In genomic region chr7:19701069-19701761, GRCm38 (mm10) we compare ENCODE assay signal across 8 mouse cellular contexts. TPM values are rescaled to one million over a fixed set of nuclear protein-coding genes. Genes with fewer than 3 reads are reported as not detected.
A peak's percentile ranks its signal among the peaks of the same experiment; 100 is the strongest.
DNase-seq lines count a peak whose midpoint lies in the region; ATAC-seq and TF ChIP-seq lines count a peak whose summit lies in the region.

No protein-coding gene starts in this region.

- peak overlapping the region; percentile 64 for H3K9ac ChIP-seq in ES-E14 (ENCODE audit: insufficient read depth, low read depth, low read length, poor library complexity, severe bottlenecking)
- H3K9ac ChIP-seq in forebrain, embryonic 16.5 days (replicated peaks; ENCODE audit: low read depth, low read length), result no peak overlapping the region
- 0 out of 2 replicates have a peak overlapping the region, but pooled peaks have one; percentile 13 for H3K9ac ChIP-seq in hindbrain, embryonic 12.5 days

- peak; percentile 47; the same call in 1 of the 2 replicates for TF ChIP-seq CTCF in bone marrow macrophage, adult 2 months (IDR thresholded peaks at IDR 0.05; ENCODE audit: low read depth, low read length)

- peak overlapping the region in 1 of 2 experiments; percentile 31; a peak in 2 of 4 replicates for H3K4me3 ChIP-seq in ES-E14 (ENCODE audit: insufficient read depth in 1 of 2, low read depth in 1 of 2, low read length in 2 of 2, poor library complexity in 1 of 2, severe bottlenecking in 1 of 2)
- no peak overlapping the region for H3K4me3 ChIP-seq in bone marrow macrophage, adult 2 months (ENCODE audit: insufficient read depth, low read length)
- H3K4me3 ChIP-seq in forebrain, embryonic 16.5 days (replicated peaks; ENCODE audit: low read length), result no peak overlapping the region
- no peak overlapping the region for H3K4me3 ChIP-seq in hindbrain, embryonic 12.5 days

- no peaks in the 10 kb centered on the region for H3K9me3 ChIP-seq in ES-E14 (ENCODE audit: control insufficient read depth, insufficient read depth, low read depth, low read length)
- H3K9me3 ChIP-seq in forebrain, embryonic 16.5 days (ENCODE audit: control insufficient read depth, low read length), result no peaks in the 10 kb centered on the region
- peaks cover 8% of the 10 kb centered on the region; the same call in 1 of the 2 replicates for H3K9me3 ChIP-seq in hindbrain, embryonic 12.5 days (replicated peaks)

- WGBS in forebrain, embryonic 16.5 days, result 30% methylated on average over 22 of the region's 22 CpGs
- WGBS in hindbrain, embryonic 12.5 days, result 29% methylated on average over 22 of the region's 22 CpGs

- H3K4me1 ChIP-seq in ES-E14 (ENCODE audit: control insufficient read depth in 2 of 2, insufficient read depth in 2 of 2, low read length in 2 of 2, poor library complexity in 1 of 2), result peaks cover 0 to 21% of the 10 kb centered on the region in 2 experiments; a peak in 2 of 4 replicates
- H3K4me1 ChIP-seq in bone marrow macrophage, adult 2 months (ENCODE audit: control insufficient read depth, insufficient read depth, low read length), result peaks cover 17% of the 10 kb centered on the region
- peaks cover 13% of the 10 kb centered on the region for H3K4me1 ChIP-seq in forebrain, embryonic 16.5 days (replicated peaks; ENCODE audit: control insufficient read depth, insufficient read depth, low read length)
- H3K4me1 ChIP-seq in hindbrain, embryonic 12.5 days, result peaks cover 21% of the 10 kb centered on the region

- no peak overlapping the region for H3K4me2 ChIP-seq in forebrain, embryonic 16.5 days (ENCODE audit: low read length)
- 0 out of 2 replicates have a peak overlapping the region, but pooled peaks have one; percentile 7 for H3K4me2 ChIP-seq in hindbrain, embryonic 12.5 days (replicated peaks)

- ATAC-seq in forebrain, embryonic 16.5 days, result peak; percentile 26; the same call in 1 of the 2 replicates
- 0 out of 2 replicates have a peak, but pooled peaks have one; percentile 39 for ATAC-seq in hindbrain, embryonic 12.5 days (ENCODE audit: low FRiP score)
- no peak for ATAC-seq in erythroid progenitor cell, adult 5-6 weeks (replicated peaks; ENCODE audit: low FRiP score, poor library complexity, severe bottlenecking)

- H3K27ac ChIP-seq in ES-E14 (ENCODE audit: insufficient read depth, low read depth, low read length, poor library complexity, severe bottlenecking), result peak overlapping the region; percentile 85
- H3K27ac ChIP-seq in bone marrow macrophage, adult 2 months (ENCODE audit: insufficient read depth, low read depth, low read length), result peak overlapping the region; percentile 96
- peak overlapping the region; percentile 4; the same call in 1 of the 2 replicates for H3K27ac ChIP-seq in forebrain, embryonic 16.5 days (ENCODE audit: low read length)
- 0 out of 2 replicates have a peak overlapping the region, but pooled peaks have one; percentile 57 for H3K27ac ChIP-seq in hindbrain, embryonic 12.5 days

- H3K36me3 ChIP-seq in ES-E14 (ENCODE audit: control insufficient read depth, insufficient read depth, low read length, poor library complexity, severe bottlenecking), result peaks cover 44% of the 10 kb centered on the region
- H3K36me3 ChIP-seq in forebrain, embryonic 16.5 days (ENCODE audit: control insufficient read depth, insufficient read depth), result no peaks in the 10 kb centered on the region
- peaks cover 24% of the 10 kb centered on the region for H3K36me3 ChIP-seq in hindbrain, embryonic 12.5 days

- no peak for TF ChIP-seq POLR2A in bone marrow macrophage, adult 2 months (IDR thresholded peaks at IDR 0.05; ENCODE audit: borderline replicate concordance, low read depth, low read length)

- in situ Hi-C loops in ES-E14 (cut with MboI; ENCODE audit: low sequenced_read_pairs in 2 of 2, unreplicated experiment in 2 of 2), result no loop called here

- no peak for DNase-seq in ES-E14 (ENCODE audit: low read depth, low spot score)
- peak; percentile 67 to 73 for DNase-seq in layer of hippocampus, postnatal 14 days (ENCODE audit: low spot score in 2 of 2)
- peak; percentile 89 for DNase-seq in lung, postnatal 10 days
- DNase-seq in right cerebral cortex, adult 18-20 months, result peak; percentile 59

- no peaks in the 10 kb centered on the region for H3K27me3 ChIP-seq in forebrain, embryonic 16.5 days (replicated peaks; ENCODE audit: control insufficient read depth, insufficient read depth, low read length)
- H3K27me3 ChIP-seq in hindbrain, embryonic 12.5 days, result no peaks in the 10 kb centered on the region

TF ChIP-seq in ES-E14, 5 proteins besides CTCF, POLR2A, EP300 and RAD21:
- no peak for TF ChIP-seq MAFK (IDR thresholded peaks at IDR 0.05; ENCODE audit: insufficient read depth, low read depth, low read length)
- peak; percentile 45; the same call in 1 of the 2 replicates for TF ChIP-seq ZNF384 (IDR thresholded peaks at IDR 0.05; ENCODE audit: low read depth, low read length)
- no peak for TF ChIP-seq ZC3H11A (IDR thresholded peaks at IDR 0.05; ENCODE audit: borderline replicate concordance, low read depth, low read length)
- no peak for TF ChIP-seq HCFC1 (IDR thresholded peaks at IDR 0.05; ENCODE audit: borderline replicate concordance, insufficient read depth, low read length)
TF ChIP-seq in ES-E14: peak in this region for 1.

RNA-seq across cellular contexts. Expression of gene Apoe, which starts 2.2 kb away (rescaled TPM):
- 683 and 2,144 TPM in 2 replicates for total RNA-seq in ES-E14 (2012; rRNA removed)
- polyA plus RNA-seq in bone marrow macrophage, adult 2 months (2012; ENCODE audit: insufficient read depth, insufficient read length, missing spikeins), result 16,287 and 16,533 TPM in 2 replicates
- 269 and 326 TPM in 2 replicates for polyA plus RNA-seq in forebrain, embryonic 16.5 days (2015; fragmentation: Nextera tagmentation; extraction: Ambion mirVana)
- 228 and 246 TPM in 2 replicates for polyA plus RNA-seq in hindbrain, embryonic 12.5 days (2016; fragmentation: Nextera tagmentation; extraction: Ambion mirVana)
- total RNA-seq in layer of hippocampus, postnatal 14 days (2021), result 1,000 to 10,000 TPM; 2,679 to 2,697 TPM
- total RNA-seq in erythroid progenitor cell, adult 5-6 weeks (2015; ENCODE audit: low replicate concordance), result 49.9 and 66.0 TPM in 2 replicates
- total RNA-seq in erythroid progenitor cell, adult 5-6 weeks (2017; ENCODE audit: low replicate concordance), result 260 and 282 TPM in 2 replicates

RNA-seq across cellular contexts. Expression of gene Apoc1, which starts 8.8 kb away (rescaled TPM):
- total RNA-seq in ES-E14 (2012; rRNA removed), result 72.3 and 106 TPM in 2 replicates
- polyA plus RNA-seq in bone marrow macrophage, adult 2 months (2012; ENCODE audit: insufficient read depth, insufficient read length, missing spikeins), result not detected in 2 replicates
- polyA plus RNA-seq in forebrain, embryonic 16.5 days (2015; fragmentation: Nextera tagmentation; extraction: Ambion mirVana), result 0.58 and 1.8 TPM in 2 replicates
- polyA plus RNA-seq in hindbrain, embryonic 12.5 days (2016; fragmentation: Nextera tagmentation; extraction: Ambion mirVana), result 3.8 and 4.7 TPM in 2 replicates
- 1 to 10 TPM; 6.1 to 6.8 TPM for total RNA-seq in layer of hippocampus, postnatal 14 days (2021)
- 28.1 TPM in 1 of 2 replicates, not detected in the other for total RNA-seq in erythroid progenitor cell, adult 5-6 weeks (2015; ENCODE audit: low replicate concordance)
- total RNA-seq in erythroid progenitor cell, adult 5-6 weeks (2017; ENCODE audit: low replicate concordance), result not detected in 2 replicates

RNA-seq across cellular contexts. Expression of gene Tomm40, which starts 14.0 kb away (rescaled TPM):
- 342 and 366 TPM in 2 replicates for total RNA-seq in ES-E14 (2012; rRNA removed)
- 23.8 and 25.2 TPM in 2 replicates for polyA plus RNA-seq in bone marrow macrophage, adult 2 months (2012; ENCODE audit: insufficient read depth, insufficient read length, missing spikeins)
- 109 TPM in 2 replicates for polyA plus RNA-seq in forebrain, embryonic 16.5 days (2015; fragmentation: Nextera tagmentation; extraction: Ambion mirVana)
- 136 and 138 TPM in 2 replicates for polyA plus RNA-seq in hindbrain, embryonic 12.5 days (2016; fragmentation: Nextera tagmentation; extraction: Ambion mirVana)
- 100 to 1,000 TPM; 105 to 115 TPM for total RNA-seq in layer of hippocampus, postnatal 14 days (2021)
- 14.7 and 16.9 TPM in 2 replicates for total RNA-seq in erythroid progenitor cell, adult 5-6 weeks (2015; ENCODE audit: low replicate concordance)
- total RNA-seq in erythroid progenitor cell, adult 5-6 weeks (2017; ENCODE audit: low replicate concordance), result 8.9 and 10.4 TPM in 2 replicates

RNA-seq across cellular contexts. Expression of gene Apoc4, which starts 19.9 kb away (rescaled TPM):
- total RNA-seq in ES-E14 (2012; rRNA removed), result 0.27 and 0.48 TPM in 2 replicates
- not detected in 2 replicates for polyA plus RNA-seq in bone marrow macrophage, adult 2 months (2012; ENCODE audit: insufficient read depth, insufficient read length, missing spikeins)
- polyA plus RNA-seq in forebrain, embryonic 16.5 days (2015; fragmentation: Nextera tagmentation; extraction: Ambion mirVana), result not detected in 2 replicates
- 0.10 TPM in 1 of 2 replicates, not detected in the other for polyA plus RNA-seq in hindbrain, embryonic 12.5 days (2016; fragmentation: Nextera tagmentation; extraction: Ambion mirVana)
- not detected for total RNA-seq in layer of hippocampus, postnatal 14 days (2021)
- total RNA-seq in erythroid progenitor cell, adult 5-6 weeks (2015; ENCODE audit: low replicate concordance), result not detected in 2 replicates
- not detected in 2 replicates for total RNA-seq in erythroid progenitor cell, adult 5-6 weeks (2017; ENCODE audit: low replicate concordance)

RNA-seq across cellular contexts. Expression of gene Gm44805, which starts 20.0 kb away (rescaled TPM):
- 0.48 TPM in 1 of 2 replicates, not detected in the other for total RNA-seq in ES-E14 (2012; rRNA removed)
- not detected in 2 replicates for polyA plus RNA-seq in bone marrow macrophage, adult 2 months (2012; ENCODE audit: insufficient read depth, insufficient read length, missing spikeins)
- polyA plus RNA-seq in forebrain, embryonic 16.5 days (2015; fragmentation: Nextera tagmentation; extraction: Ambion mirVana), result not detected in 2 replicates
- polyA plus RNA-seq in hindbrain, embryonic 12.5 days (2016; fragmentation: Nextera tagmentation; extraction: Ambion mirVana), result not detected in 2 replicates
- not detected for total RNA-seq in layer of hippocampus, postnatal 14 days (2021)
- not detected in 2 replicates for total RNA-seq in erythroid progenitor cell, adult 5-6 weeks (2015; ENCODE audit: low replicate concordance)
- total RNA-seq in erythroid progenitor cell, adult 5-6 weeks (2017; ENCODE audit: low replicate concordance), result not detected in 2 replicates

Comparison
In these comparisons a context has a peak if more than half of its experiments do, and no peak if none do; other contexts are left out.
1. H3K27ac ChIP-seq: peak in every context shown above with its lines; median percentile 96 in bone marrow macrophage, adult 2 months; 85 in ES-E14; 57 in hindbrain, embryonic 12.5 days; 4 in forebrain, embryonic 16.5 days.
2. RNA of gene Tomm40, which starts 14.0 kb away (total RNA-seq): 342 to 366 TPM in ES-E14 and 105 to 115 TPM in layer of hippocampus, postnatal 14 days; 8.9 to 16.9 TPM in erythroid progenitor cell, adult 5-6 weeks; every median in the first group is over 4 times any median in the second.